Mouse (Mus musculus) heart, postnatal 4 days (tissue): ENCODE results near the gene Exoc8. TPM values are rescaled to one million over a fixed set of nuclear protein-coding genes. Genes with fewer than 3 reads are reported as not detected.

Experiments
- DNase-seq: peaks from one replicate; pipeline ENCODE4 v3.0.0; 2021
- total RNA-seq, 2 experiments: library from RNA; stranded (reverse); gene quantifications; 2 replicates each; pipeline ENCODE4 v1.2.3; 2021

Gene Exoc8
- total RNA-seq, 2 experiments from 2014 or later: 15.6 to 16.9 TPM

DNA sequence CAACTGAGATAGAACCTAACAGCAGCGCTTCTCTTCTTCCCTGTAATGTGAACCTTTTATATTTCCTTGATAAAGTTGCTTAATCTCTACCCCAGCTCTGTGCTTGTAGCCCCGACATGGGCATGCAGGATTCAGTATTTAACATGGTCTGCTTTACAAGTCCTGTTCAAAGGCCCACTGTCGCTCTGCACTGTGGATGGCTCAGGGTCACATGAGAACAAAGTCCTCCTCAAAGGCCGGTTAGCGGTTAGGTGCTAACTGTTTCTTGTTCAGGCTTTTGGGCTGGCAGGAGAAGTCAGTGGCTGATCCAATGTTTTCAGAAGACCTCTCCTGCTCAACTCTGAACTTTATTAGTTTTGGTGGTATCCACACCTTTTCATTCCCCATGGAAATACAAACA, 51.9 kb downstream of the Exoc8 start:
- DNase-seq: no peak

DNA sequence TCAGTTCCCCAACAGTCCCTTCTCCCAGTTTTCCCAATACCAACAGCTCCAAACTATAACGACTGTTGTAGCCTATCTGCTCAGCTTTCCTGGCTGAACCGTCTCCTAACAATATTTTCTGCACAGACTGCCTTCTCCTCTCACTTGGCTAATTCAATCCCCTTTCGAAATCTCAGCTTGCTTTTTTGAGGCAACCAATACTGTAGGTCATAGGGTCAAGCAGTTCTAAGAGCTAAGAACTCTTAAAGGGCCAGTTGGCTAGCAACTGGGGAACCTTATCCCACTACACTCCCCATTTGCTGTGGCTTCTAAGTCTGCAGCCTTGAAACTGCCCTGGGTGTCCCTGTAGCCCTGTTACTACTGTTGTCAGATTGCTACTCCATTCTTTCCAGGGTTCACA, 52.4 kb downstream of the Exoc8 start:
- DNase-seq: no peak

Other genes starting within 250 kb of the Exoc8 start
- 100 to 1,000 TPM; 173 to 189 TPM for gene 2310022B05Rik, start 234.3 kb downstream of the Exoc8 start, total RNA-seq
- gene Ttc13, start 175.7 kb downstream of the Exoc8 start, total RNA-seq: 10 to 100 TPM; 24.0 to 25.3 TPM
- 10 to 100 TPM in 1 of 2 experiments, 1 to 10 TPM in 1; 9.7 to 10.8 TPM for gene Arv1, start 175.6 kb downstream of the Exoc8 start, total RNA-seq
- 1 to 10 TPM; 1.0 to 1.7 TPM for gene Fam89a, start 145.9 kb downstream of the Exoc8 start, total RNA-seq
- under 1 TPM; 0.20 to 0.33 TPM for gene Trim67, start 104.6 kb downstream of the Exoc8 start, total RNA-seq
- 100 to 1,000 TPM; 112 to 115 TPM for gene Gnpat, start 34.7 kb downstream of the Exoc8 start, total RNA-seq
- gene 2810004N23Rik, start 34.6 kb downstream of the Exoc8 start, total RNA-seq: 10 to 100 TPM; 44.0 to 46.1 TPM
- gene Sprtn, start 181 bp upstream of the Exoc8 start, total RNA-seq: 10 to 100 TPM; 19.4 to 21.3 TPM
- gene Egln1, start 51.6 kb upstream of the Exoc8 start, total RNA-seq: 100 to 1,000 TPM; 112 to 115 TPM
- 10 to 100 TPM; 71.1 to 77.9 TPM for gene Tsnax, start 115.3 kb upstream of the Exoc8 start, total RNA-seq
- 1 to 10 TPM; 3.9 to 4.4 TPM for gene Disc1, start 156.5 kb upstream of the Exoc8 start, total RNA-seq